Mouse (Mus musculus) frontal cortex, postnatal 25 days (tissue): ENCODE measurements around the gene Cdk4.

ENCODE experiments used
- DNase-seq, 2 experiments: peaks; one replicate each; pipeline ENCODE4 v3.0.0; 2022; ENCODE audit warnings: low spot score in 2 of 2

Gene Cdk4

DNA sequence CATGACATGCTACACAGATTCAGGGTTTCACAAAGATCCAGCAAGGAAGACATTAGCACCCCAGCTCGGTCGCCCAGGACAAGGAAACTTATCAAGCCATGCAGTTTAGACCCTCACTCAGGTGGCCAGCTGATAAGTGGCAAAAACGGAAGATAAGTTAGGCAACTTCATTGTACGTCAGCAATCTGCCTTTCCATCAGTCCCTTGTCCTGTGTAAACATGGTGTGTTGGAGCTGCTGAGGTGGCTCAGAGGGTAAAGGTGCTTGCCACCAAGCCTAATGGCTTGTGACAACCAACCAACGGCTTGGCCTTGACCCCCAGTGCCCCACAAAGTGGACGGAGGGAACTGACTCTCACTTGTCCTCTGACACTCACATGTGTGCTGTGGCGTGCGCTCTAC, 37.1 kb downstream of the Cdk4 start:
- no peak for DNase-seq

- DNase-seq = no peak
Observed at GRCm38 (mm10) chr10:127101151-127101550, 37.8 kb downstream of the Cdk4 start.

DNA sequence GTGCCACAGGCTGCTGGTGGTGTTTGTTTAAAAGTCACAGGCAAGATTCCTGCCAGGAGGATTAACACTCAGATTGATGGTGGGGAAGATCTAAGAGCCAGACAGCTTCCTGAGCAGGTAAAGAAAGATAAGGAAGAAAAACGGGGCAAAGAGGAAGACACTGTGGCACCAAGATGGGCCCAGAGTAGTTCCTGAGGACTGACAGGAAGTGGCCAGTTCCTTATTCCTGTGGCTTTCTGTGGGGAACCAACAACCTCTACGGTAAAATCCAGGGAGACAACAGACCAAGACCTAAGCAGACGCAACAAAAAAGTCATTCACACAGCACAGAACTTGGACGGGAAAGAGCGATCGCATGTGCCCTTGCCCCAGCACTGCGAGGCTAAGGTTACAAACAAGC, 40.3 kb downstream of the Cdk4 start:
- no peak for DNase-seq

- DNase-seq = no peak
Observed at GRCm38 (mm10) chr10:127107563-127108261, 44.4 kb downstream of the Cdk4 start.

GRCm38 (mm10) chr10:127108262-127108583, 44.9 kb downstream of the Cdk4 start:
- no peak for DNase-seq

DNA sequence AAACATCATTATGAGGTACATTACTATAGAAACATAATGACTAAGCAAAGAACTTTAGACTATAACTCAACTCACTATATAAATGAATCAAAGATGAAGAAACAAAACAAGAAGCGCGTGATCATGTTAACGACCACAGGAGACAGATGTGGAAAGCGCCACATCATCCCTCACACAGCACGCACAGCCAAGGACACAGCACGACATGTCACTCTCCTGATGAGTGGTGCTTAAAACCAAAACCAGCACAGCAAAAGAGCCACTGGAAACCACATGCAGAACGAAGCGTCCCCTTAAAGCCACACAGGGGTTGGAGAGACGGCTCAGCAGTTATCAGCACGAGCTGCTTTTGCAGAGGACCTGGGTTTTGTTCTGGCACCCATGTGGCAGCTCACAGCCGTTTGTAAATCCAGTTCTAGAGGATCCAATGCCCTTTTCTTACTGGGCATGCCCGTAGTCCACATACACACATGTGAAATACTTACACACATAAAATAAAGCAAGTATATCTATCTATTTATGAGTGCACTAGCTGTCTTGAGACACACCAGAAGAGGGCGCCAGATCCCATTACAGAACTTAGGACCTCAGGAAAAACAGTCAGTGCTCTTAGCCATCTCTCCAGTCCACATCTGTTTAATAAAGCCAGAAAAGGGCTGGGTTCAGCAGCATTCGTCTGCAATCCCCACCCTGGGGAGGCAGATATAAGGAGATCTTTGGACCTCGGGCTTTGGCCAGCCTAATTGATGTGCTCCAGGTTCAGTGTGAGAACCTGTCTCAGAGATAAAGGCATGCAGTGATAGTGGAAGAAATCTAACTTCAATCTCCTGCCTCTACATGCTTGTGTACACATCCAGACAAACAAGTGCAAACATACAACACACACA, 47.9 kb downstream of the Cdk4 start:
- no peak for DNase-seq

- no peak for DNase-seq
Observed at GRCm38 (mm10) chr10:127114408-127114807, 51.1 kb downstream of the Cdk4 start.

GRCm38 (mm10) chr10:127115068-127115467, 51.7 kb downstream of the Cdk4 start:
- DNase-seq = no peak
